Mouse (Mus musculus): ENCODE data around the gene Adat1.

- TF ChIP-seq EP300 (IDR thresholded peaks at IDR 0.05; ENCODE audit: insufficient read depth, low read depth, low read length) (no peak), CTCF (IDR thresholded peaks at IDR 0.05) (no peak)
Observed at GRCm38 (mm10) chr8:111957231-111957630, 34.9 kb downstream of the Adat1 start.
